Mouse (Mus musculus): Measurements from ENCODE around the gene Map7d1.

DNA sequence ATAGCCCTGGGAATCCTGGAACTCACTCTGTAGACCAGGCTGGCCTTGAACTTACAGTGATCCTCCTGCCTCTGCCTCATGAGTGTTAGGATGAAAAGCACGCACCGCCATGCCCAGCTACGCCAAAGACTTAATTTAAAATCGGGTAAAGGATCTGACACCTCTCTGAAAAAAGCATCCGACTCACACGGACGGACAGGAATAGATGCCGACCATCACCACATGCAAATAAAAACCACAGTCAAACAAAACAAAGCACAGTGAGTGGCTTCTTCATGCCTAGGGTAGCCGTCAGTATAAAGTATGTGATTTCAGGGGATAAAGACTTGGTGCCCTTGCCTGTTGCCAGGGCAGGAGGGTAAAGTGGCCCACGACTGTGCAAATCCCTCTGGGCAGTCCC lies 36.1 kb downstream of the Map7d1 start:
- no peak for TF ChIP-seq CTCF (IDR thresholded peaks at IDR 0.05; ENCODE audit: borderline replicate concordance, insufficient read depth, low read depth, low read length)
- TF ChIP-seq POLR2A (IDR thresholded peaks at IDR 0.05; ENCODE audit: borderline replicate concordance, insufficient read depth, low read length) = no peak

Measured in cerebellum, adult 2 months (tissue).